Mouse (Mus musculus): ENCODE results near the gene Eepd1.

DNA sequence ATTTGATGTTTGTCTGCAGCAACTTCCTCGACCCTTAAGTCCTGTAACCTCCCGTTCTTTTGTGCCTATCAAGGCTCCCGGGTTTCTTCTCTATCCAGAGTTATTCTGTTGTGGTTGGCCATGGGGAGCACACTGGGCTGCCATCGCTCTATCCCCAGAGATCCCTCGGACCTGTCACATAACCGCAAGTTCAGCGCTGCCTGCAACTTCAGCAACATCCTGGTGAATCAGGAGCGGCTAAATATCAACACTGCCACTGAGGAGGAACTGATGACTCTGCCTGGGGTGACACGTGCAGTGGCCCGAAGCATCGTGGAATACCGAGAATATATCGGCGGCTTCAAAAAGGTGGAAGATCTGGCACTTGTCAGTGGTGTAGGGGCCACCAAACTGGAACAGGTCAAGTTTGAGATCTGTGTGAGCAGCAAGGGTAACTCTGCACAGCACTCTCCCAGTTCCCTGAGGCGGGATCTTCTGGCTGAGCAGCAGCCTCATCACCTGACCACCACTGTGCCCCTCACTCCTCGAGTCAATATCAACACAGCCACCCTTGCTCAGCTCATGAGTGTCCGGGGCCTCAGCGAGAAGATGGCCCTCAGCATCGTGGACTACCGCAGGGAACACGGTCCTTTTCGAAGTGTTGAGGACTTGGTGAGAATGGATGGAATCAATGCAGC lies 1.1 kb downstream of the Eepd1 start:
- no peak for TF ChIP-seq CTCF (IDR thresholded peaks at IDR 0.05; ENCODE audit: borderline replicate concordance, insufficient read depth, low read length)
- TF ChIP-seq POLR2A (IDR thresholded peaks at IDR 0.05; ENCODE audit: low read depth, low read length) = no peak

All from embryonic fibroblast, embryonic 13.5 days (primary cell).